Mouse (Mus musculus) adrenal gland, adult 8-10 months (tissue): Measurements from ENCODE around the gene Cenpx. TPM values are rescaled to one million over a fixed set of nuclear protein-coding genes. Genes with fewer than 3 reads are reported as not detected.
A peak's percentile ranks its signal among the peaks of the same experiment; 100 is the strongest.
"Not testable (repeated sequence)": the region's sequence is repeated elsewhere in the genome, so short reads cannot be mapped to it uniquely, and the experiment has no call there.

Source experiments
- DNase-seq: peaks from one replicate; pipeline ENCODE4 v3.0.0; 2022
- total RNA-seq, 4 experiments: library from RNA; stranded (reverse); gene quantifications; 2 replicates each; pipeline ENCODE4 v1.2.4; 2022

The Cenpx gene
- total RNA-seq: 10 to 100 TPM; 49.3 to 61.7 (median 55.7) TPM

GRCm38 (mm10) chr11:120713580-120714518 lies at the start of gene Cenpx, which contains the start of gene Lrrc45:
TSS of gene Cenpx (minus strand) at chr11:120713738.
TSS of gene Lrrc45 (plus strand) at chr11:120713925.
- DNase-seq: peak; percentile 98

GRCm38 (mm10) chr11:120762672-120763041 lies 49.1 kb upstream of the Cenpx start, which contains the start of gene Hmga1b:
TSS of gene Hmga1b (plus strand) at chr11:120762794.
- not testable (repeated sequence) for DNase-seq

GRCm38 (mm10) chr11:120761811-120762671 lies 48.5 kb upstream of the Cenpx start:
- no peak for DNase-seq

GRCm38 (mm10) chr11:120760236-120760635 lies 46.7 kb upstream of the Cenpx start:
- DNase-seq: no peak

- no peak for DNase-seq
These were observed 38.1 kb upstream of the Cenpx start for GRCm38 (mm10) chr11:120751606-120752005.

- DNase-seq: no peak
These were observed 35.9 kb upstream of the Cenpx start for GRCm38 (mm10) chr11:120749430-120749829.

- no peak for DNase-seq
These were observed 34.4 kb upstream of the Cenpx start for GRCm38 (mm10) chr11:120747974-120748373.

GRCm38 (mm10) chr11:120744121-120744701 lies 30.7 kb upstream of the Cenpx start:
- DNase-seq: no peak

GRCm38 (mm10) chr11:120740981-120741380 lies 27.4 kb upstream of the Cenpx start:
- DNase-seq: peak; percentile 68

GRCm38 (mm10) chr11:120736424-120736823 lies 22.9 kb upstream of the Cenpx start:
- DNase-seq: no peak

GRCm38 (mm10) chr11:120733521-120733920 lies 20.0 kb upstream of the Cenpx start:
- peak; percentile 67 for DNase-seq

- no peak for DNase-seq
These were observed 18.5 kb upstream of the Cenpx start, which contains the start of gene Cbr2 for GRCm38 (mm10) chr11:120731858-120732680. TSS of gene Cbr2 (minus strand) at chr11:120732114.

GRCm38 (mm10) chr11:120731395-120731794 lies 17.9 kb upstream of the Cenpx start:
- no peak for DNase-seq

GRCm38 (mm10) chr11:120730331-120730870 lies 16.9 kb upstream of the Cenpx start:
- DNase-seq: no peak

- DNase-seq: not testable (repeated sequence)
These were observed 16.0 kb upstream of the Cenpx start for GRCm38 (mm10) chr11:120729432-120730050.

GRCm38 (mm10) chr11:120728530-120729240 lies 15.1 kb upstream of the Cenpx start:
- DNase-seq: no peak

GRCm38 (mm10) chr11:120727564-120727963 lies 14.0 kb upstream of the Cenpx start:
- no peak for DNase-seq

- DNase-seq: peak; percentile 95
These were observed 13.6 kb upstream of the Cenpx start, which contains the start of gene Dcxr for GRCm38 (mm10) chr11:120727169-120727527. TSS of gene Dcxr (minus strand) at chr11:120727281.

GRCm38 (mm10) chr11:120726243-120727168 lies 13.0 kb upstream of the Cenpx start:
- no peak for DNase-seq
